Mouse (Mus musculus) spleen, adult 2 months (tissue): Measurements from ENCODE around the gene Atg2b. TPM values are rescaled to one million over a fixed set of nuclear protein-coding genes. Genes with fewer than 3 reads are reported as not detected.

ENCODE experiments used
- DNase-seq, 2 experiments: peaks; one replicate each; pipeline versions ENCODE4 v3.0.0 to v3.0.0-alpha.2; 2012 to 2021; ENCODE audit warnings: low spot score in 2 of 2, low read depth in 1 of 2
- H3K27ac ChIP-seq: fragments of 200-500 bp; 2 replicates; pipeline ENCODE4 v1.5.1; 2012; ENCODE audit warnings: low read length, inconsistent platforms; ENCODE audit not compliant: insufficient read depth
- H3K27me3 ChIP-seq: fragments of 200-500 bp; 2 replicates; pipeline ENCODE4 v1.6.1; 2012; ENCODE audit warnings: mild to moderate bottlenecking, moderate library complexity, low read length, inconsistent platforms; ENCODE audit not compliant: control insufficient read depth, insufficient read depth
- H3K36me3 ChIP-seq: fragments of 200-500 bp; 2 replicates; pipeline ENCODE4 v1.6.1; 2012; ENCODE audit warnings: mild to moderate bottlenecking, low read length, inconsistent platforms; ENCODE audit not compliant: control insufficient read depth, insufficient read depth
- H3K4me1 ChIP-seq: fragments of 200-500 bp; 2 replicates; pipeline ENCODE4 v1.6.1; 2011; ENCODE audit warnings: inconsistent platforms; ENCODE audit not compliant: control insufficient read depth, insufficient read depth, insufficient read length
- H3K4me3 ChIP-seq: fragments of 200-500 bp; 2 replicates; pipeline ENCODE4 v1.5.1; 2011; ENCODE audit warnings: mild to moderate bottlenecking, inconsistent platforms; ENCODE audit not compliant: insufficient read depth, insufficient read length; ENCODE audit errors: extremely low read depth
- CTCF ChIP-seq: fragments of 200-500 bp; IDR thresholded peaks from 2 replicates; pipeline ENCODE4 v1.5.1; 2011; ENCODE audit warnings: mild to moderate bottlenecking, inconsistent platforms; ENCODE audit not compliant: insufficient read depth, insufficient read length, insufficient replicate concordance; ENCODE audit errors: extremely low read depth
- POLR2A ChIP-seq: fragments of 200-500 bp; IDR thresholded peaks from 2 replicates; pipeline ENCODE4 v1.6.1; 2011; ENCODE audit warnings: low read depth, low read length, inconsistent platforms
- WGBS: fragments of 180-500 bp; shearing (Covaris S2); methylation state at CpG from one replicate; pipeline ENCODE4 v1.1.7; 2018; 5-methylcytosine and 5-hydroxymethylcytosine counted together
- polyA plus RNA-seq: library from polyadenylated mRNA; depleted of rRNA; stranded (reverse); fragments of >200 nt; gene quantifications from 2 replicates; pipeline ENCODE4 v1.2.3, GENCODE M21; 2012

Gene Atg2b
- polyA plus RNA-seq, 1 experiment: 11.6 TPM

GRCm38 (mm10) chr12:105611045-105611444 lies 74.0 kb downstream of the Atg2b start:
- no peak for DNase-seq
- WGBS: 98% methylated on average over 2 of the region's 2 CpGs
- Histone ChIP-seq H3K4me1 (no peaks in the 10 kb centered on the region), H3K36me3 (peaks cover 3% of the 10 kb centered on the region; the same call in 1 of the 2 replicates), H3K4me3 (no peak overlapping the region), H3K27me3 (no peaks in the 10 kb centered on the region), H3K27ac (no peak overlapping the region)
- TF ChIP-seq CTCF (no peak), POLR2A (no peak)

DNA sequence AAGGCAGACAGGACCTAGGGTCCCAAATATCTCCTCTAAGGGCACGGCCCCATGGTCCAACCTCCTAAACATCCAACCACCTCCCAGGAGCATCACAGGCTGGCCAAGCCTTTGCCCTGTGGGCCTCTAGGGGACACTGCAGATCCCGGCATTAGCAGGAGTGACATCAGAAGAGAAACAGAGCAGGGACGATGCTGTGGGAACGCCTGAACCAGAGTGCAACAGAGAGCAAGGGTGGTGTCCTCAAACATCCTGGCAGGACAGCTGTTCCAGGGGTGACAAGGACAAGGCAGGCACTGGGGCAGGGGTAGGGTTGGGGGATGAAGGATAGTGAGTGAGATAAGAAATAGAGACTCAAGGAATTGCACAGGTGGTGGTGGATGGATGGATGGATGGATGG lies 78.1 kb downstream of the Atg2b start:
- TF ChIP-seq CTCF: no peak
- no peak for TF ChIP-seq POLR2A

DNA sequence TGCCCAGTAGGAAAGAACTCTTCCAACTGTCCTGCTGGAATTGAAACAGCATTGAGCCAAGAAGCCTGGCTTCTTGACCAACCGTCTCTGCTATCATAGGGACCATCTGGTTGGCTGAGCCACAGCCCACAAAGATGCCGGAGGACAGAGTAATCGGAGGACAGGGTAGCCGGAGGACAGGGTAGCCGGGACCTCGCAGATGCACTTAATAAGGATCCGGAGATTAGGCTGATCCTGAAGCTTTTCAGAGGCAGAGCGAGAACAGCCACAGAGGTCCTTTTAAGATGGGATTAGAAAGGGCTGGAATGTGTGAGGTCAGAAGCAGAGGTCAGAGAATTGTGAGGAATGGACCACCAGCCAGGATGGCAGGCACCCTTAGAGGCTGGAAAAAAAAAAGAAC lies 79.8 kb downstream of the Atg2b start:
- no peaks in the 10 kb centered on the region for H3K4me1 ChIP-seq
- no peak overlapping the region for H3K4me3 ChIP-seq
- no peaks in the 10 kb centered on the region for H3K27me3 ChIP-seq
- no peak for TF ChIP-seq POLR2A
- no peak for TF ChIP-seq CTCF
- no peaks in the 10 kb centered on the region for H3K36me3 ChIP-seq
- WGBS: 91% methylated on average over 8 of the region's 8 CpGs
- no peak for DNase-seq
- H3K27ac ChIP-seq: no peak overlapping the region

More for the DNA sequence above, 78.1 kb downstream of the Atg2b start:
- Histone ChIP-seq H3K27me3 (no peaks in the 10 kb centered on the region), H3K4me3 (no peak overlapping the region), H3K27ac (no peak overlapping the region), H3K4me1 (no peaks in the 10 kb centered on the region), H3K36me3 (no peaks in the 10 kb centered on the region)
- DNase-seq: no peak
- WGBS: 83% methylated on average over 4 of the region's 4 CpGs

GRCm38 (mm10) chr12:105603904-105604303 lies 81.1 kb downstream of the Atg2b start:
- WGBS: 92% methylated on average over 11 of the region's 11 CpGs
- TF ChIP-seq POLR2A (no peak), CTCF (no peak)
- Histone ChIP-seq H3K27ac (no peak overlapping the region), H3K27me3 (no peaks in the 10 kb centered on the region), H3K4me1 (no peaks in the 10 kb centered on the region), H3K36me3 (no peaks in the 10 kb centered on the region), H3K4me3 (no peak overlapping the region)
- DNase-seq: no peak

DNA sequence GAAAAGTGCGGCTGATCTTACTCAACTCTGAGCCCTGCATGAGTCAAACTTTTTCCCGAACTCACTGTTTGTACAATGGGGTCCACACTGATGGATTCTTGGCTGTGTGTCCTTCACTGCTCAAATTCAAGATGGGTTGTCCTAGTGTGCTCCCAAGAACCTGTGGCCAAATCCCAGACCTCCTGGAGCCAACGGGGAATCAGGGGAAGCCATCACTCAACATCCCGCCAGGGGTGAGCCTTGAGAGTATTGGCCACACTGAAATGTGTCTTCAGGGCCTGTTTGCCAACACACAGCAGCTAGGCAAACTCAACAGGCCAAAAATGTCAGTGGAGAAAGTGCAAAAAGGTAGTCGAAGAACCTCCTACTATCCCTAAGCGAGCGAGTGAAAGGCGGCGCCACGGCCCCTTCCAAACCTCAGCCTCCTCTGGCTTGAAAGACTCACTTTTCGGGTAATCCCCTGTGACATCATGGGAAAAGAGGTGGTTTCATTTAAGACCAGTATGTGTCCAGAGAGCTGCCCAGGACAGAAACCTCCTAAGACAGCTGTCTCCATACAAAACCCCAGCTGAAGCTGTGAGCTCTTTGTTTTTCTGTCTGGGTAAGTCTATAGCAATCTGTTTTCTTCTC lies 82.3 kb downstream of the Atg2b start, which contains the start of gene Bdkrb1:
Gene Bdkrb1, plus strand, starts transcription at position 505 of the 630 bp plus-strand sequence.
- Histone ChIP-seq H3K27ac (no peak within 1 kb of the TSS), H3K4me1 (peaks cover 4% of the 10 kb centered on the region; the same call in 1 of the 2 replicates), H3K36me3 (no peaks in the 10 kb centered on the region), H3K4me3 (no peak within 1 kb of the TSS), H3K27me3 (no peaks in the 10 kb centered on the region)
- DNase-seq: no peak
- no peak for TF ChIP-seq POLR2A
- no peak for TF ChIP-seq CTCF
- WGBS: 94% methylated on average over 11 of the region's 11 CpGs

- H3K36me3 ChIP-seq: no peaks in the 10 kb centered on the region
- H3K4me3 ChIP-seq: no peak overlapping the region
- H3K27ac ChIP-seq: no peak overlapping the region
- 82% methylated on average over 6 of the region's 6 CpGs for WGBS
- no peak for TF ChIP-seq CTCF
- TF ChIP-seq POLR2A: no peak
- no peak for DNase-seq
- peaks cover 12% of the 10 kb centered on the region; the same call in 1 of the 2 replicates for H3K4me1 ChIP-seq
- H3K27me3 ChIP-seq: no peaks in the 10 kb centered on the region
Observed at GRCm38 (mm10) chr12:105601586-105601985, 83.4 kb downstream of the Atg2b start.

- Histone ChIP-seq H3K36me3 (no peaks in the 10 kb centered on the region), H3K27me3 (no peaks in the 10 kb centered on the region), H3K4me1 (peaks cover 12% of the 10 kb centered on the region; the same call in 1 of the 2 replicates), H3K4me3 (no peak overlapping the region), H3K27ac (no peak overlapping the region)
- WGBS: 88% methylated on average over 5 of the region's 5 CpGs
- DNase-seq: no peak
- TF ChIP-seq POLR2A (no peak), CTCF (no peak)
Observed at GRCm38 (mm10) chr12:105599098-105599497, 85.9 kb downstream of the Atg2b start.
